Mouse (Mus musculus): ENCODE data around the gene Pde4b.

GRCm38 (mm10) chr4:102175985-102176384 lies 88.6 kb downstream of the Pde4b start:
- TF ChIP-seq POLR2A (IDR thresholded peaks at IDR 0.05; ENCODE audit: insufficient read depth, low read length) (no peak), CTCF (IDR thresholded peaks at IDR 0.05; ENCODE audit: low read depth, low read length) (no peak), EP300 (IDR thresholded peaks at IDR 0.05; ENCODE audit: insufficient read depth, low read depth, low read length) (no peak)

All from ES-Bruce4 (cell line).